Mouse (Mus musculus): ENCODE data around the gene Hcn1. TPM values are rescaled to one million over a fixed set of nuclear protein-coding genes. Genes with fewer than 3 reads are reported as not detected.
A peak's percentile ranks its signal among the peaks of the same experiment; 100 is the strongest.

Hcn1 gene
- total RNA-seq, 2 experiments from 2014 or later, result 0.03 TPM; not detected in 1

- DNase-seq, result no peak
- intact Hi-C loops (cut with DNase I), result no loop called here
- no peak for TF ChIP-seq CTCF (IDR thresholded peaks at IDR 0.05)
Observed at GRCm38 (mm10) chr13:117847290-117847689, 245.2 kb downstream of the Hcn1 start.

GRCm38 (mm10) chr13:117848757-117849156 lies 246.6 kb downstream of the Hcn1 start:
- no peak for TF ChIP-seq CTCF (IDR thresholded peaks at IDR 0.05)
- Histone ChIP-seq H3K4me3 (no peak overlapping the region), H3K27ac (no peak overlapping the region)
- DNase-seq, result no peak
- intact Hi-C loops (cut with DNase I), result no loop called here

More at GRCm38 (mm10) chr13:117847290-117847689, 245.2 kb downstream of the Hcn1 start:
- Histone ChIP-seq H3K4me3 (no peak overlapping the region), H3K27ac (no peak overlapping the region)

GRCm38 (mm10) chr13:117851954-117852710 lies 250.0 kb downstream of the Hcn1 start:
- intact Hi-C loops (cut with DNase I), result no loop called here

GRCm38 (mm10) chr13:117852711-117853051 lies 250.6 kb downstream of the Hcn1 start:
- H3K27ac ChIP-seq, result no peak overlapping the region
- DNase-seq, result no peak
- no peak for TF ChIP-seq CTCF (IDR thresholded peaks at IDR 0.05)
- no peak overlapping the region for H3K4me3 ChIP-seq
- intact Hi-C loops (cut with DNase I), result no loop called here

More at GRCm38 (mm10) chr13:117851954-117852710, 250.0 kb downstream of the Hcn1 start:
- DNase-seq, result no peak
- Histone ChIP-seq H3K27ac (no peak overlapping the region), H3K4me3 (no peak overlapping the region)
- TF ChIP-seq CTCF (IDR thresholded peaks at IDR 0.05), result no peak

- no peak for TF ChIP-seq CTCF (IDR thresholded peaks at IDR 0.05)
- no peak for DNase-seq
- intact Hi-C loops (cut with DNase I), result no loop called here
- no peak overlapping the region for H3K4me3 ChIP-seq
- H3K27ac ChIP-seq, result no peak overlapping the region
Observed at GRCm38 (mm10) chr13:117858416-117858815, 256.3 kb downstream of the Hcn1 start.

GRCm38 (mm10) chr13:117877787-117878186 lies 275.7 kb downstream of the Hcn1 start:
- no peak for DNase-seq
- H3K4me3 ChIP-seq, result no peak overlapping the region
- no peak overlapping the region for H3K27ac ChIP-seq
- intact Hi-C loops (cut with DNase I), result no loop called here
- no peak for TF ChIP-seq CTCF (IDR thresholded peaks at IDR 0.05)

GRCm38 (mm10) chr13:117880471-117881225 lies 278.5 kb downstream of the Hcn1 start:
- no peak for TF ChIP-seq CTCF (IDR thresholded peaks at IDR 0.05)
- Histone ChIP-seq H3K4me3 (no peak overlapping the region), H3K27ac (no peak overlapping the region)
- intact Hi-C loops (cut with DNase I), result no loop called here
- DNase-seq, result no peak

GRCm38 (mm10) chr13:117892076-117892475 lies 290.0 kb downstream of the Hcn1 start:
- no peak for TF ChIP-seq CTCF (IDR thresholded peaks at IDR 0.05)
- H3K27ac ChIP-seq, result no peak overlapping the region
- no peak overlapping the region for H3K4me3 ChIP-seq
- DNase-seq, result no peak
- intact Hi-C loops (cut with DNase I), result no loop called here

GRCm38 (mm10) chr13:117898052-117898451 lies 295.9 kb downstream of the Hcn1 start:
- intact Hi-C loops (cut with DNase I), result no loop called here
- no peak for DNase-seq
- Histone ChIP-seq H3K4me3 (no peak overlapping the region), H3K27ac (no peak overlapping the region)
- no peak for TF ChIP-seq CTCF (IDR thresholded peaks at IDR 0.05)

GRCm38 (mm10) chr13:117907801-117908200 lies 305.7 kb downstream of the Hcn1 start:
- no peak for DNase-seq
- H3K27ac ChIP-seq, result no peak overlapping the region
- intact Hi-C loops (cut with DNase I), result no loop called here
- no peak for TF ChIP-seq CTCF (IDR thresholded peaks at IDR 0.05)
- H3K4me3 ChIP-seq, result no peak overlapping the region

GRCm38 (mm10) chr13:117929734-117930133 lies 327.6 kb downstream of the Hcn1 start:
- Histone ChIP-seq H3K4me3 (no peak overlapping the region), H3K27ac (no peak overlapping the region)
- intact Hi-C loops (cut with DNase I), result no loop called here
- no peak for TF ChIP-seq CTCF (IDR thresholded peaks at IDR 0.05)
- DNase-seq, result no peak

- peak; percentile 24 for DNase-seq
- TF ChIP-seq CTCF (IDR thresholded peaks at IDR 0.05), result no peak
- no peak overlapping the region for H3K4me3 ChIP-seq
- H3K27ac ChIP-seq, result no peak overlapping the region
- intact Hi-C loops (cut with DNase I), result no loop called here
Observed at GRCm38 (mm10) chr13:117931746-117932145, 329.6 kb downstream of the Hcn1 start.

- Histone ChIP-seq H3K4me3 (no peak overlapping the region), H3K27ac (no peak overlapping the region)
- intact Hi-C loops (cut with DNase I), result no loop called here
- TF ChIP-seq CTCF (IDR thresholded peaks at IDR 0.05), result no peak
- no peak for DNase-seq
Observed at GRCm38 (mm10) chr13:117938761-117939160, 336.6 kb downstream of the Hcn1 start.

All from gastrocnemius, adult 2 months (tissue).